8 mouse cellular contexts compared by ENCODE assay signal in the genomic region with DNA sequence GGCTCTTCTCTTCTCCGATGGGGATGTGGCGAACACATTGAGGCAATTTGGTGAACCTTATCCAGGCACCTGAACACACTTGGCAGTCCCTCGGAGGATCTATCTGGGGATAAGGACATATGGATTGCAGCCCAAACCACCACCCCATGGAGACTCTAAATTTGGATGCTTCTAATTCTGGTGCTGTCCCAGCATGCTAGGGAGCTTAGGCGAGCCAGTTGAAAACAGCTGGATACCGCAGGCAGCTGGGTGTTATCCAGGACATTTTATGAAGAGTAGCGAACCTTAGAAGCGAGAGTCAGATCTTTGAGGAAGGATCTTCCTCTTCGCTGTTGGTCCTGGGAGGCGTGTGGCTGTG. TPM values are rescaled to one million over a fixed set of nuclear protein-coding genes. Genes with fewer than 3 reads are reported as not detected.
DNase-seq lines count a peak whose midpoint lies in the region; ATAC-seq lines count a peak whose summit lies in the region.

No protein-coding gene starts in this region.

- peak overlapping the region; percentile 54; the same call in 1 of the 2 replicates for H3K4me2 ChIP-seq in liver, embryonic 11.5 days
- peak overlapping the region; percentile 67 for H3K4me2 ChIP-seq in forebrain, embryonic 13.5 days
- peak overlapping the region; percentile 58 for H3K4me2 ChIP-seq in hindbrain, embryonic 12.5 days (replicated peaks)

- ATAC-seq in liver, embryonic 11.5 days (replicated peaks; ENCODE audit: low FRiP score) = no peak
- ATAC-seq in forebrain, embryonic 13.5 days = no peak
- no peak for ATAC-seq in hindbrain, embryonic 12.5 days (ENCODE audit: low FRiP score)

- H3K9ac ChIP-seq in liver, embryonic 11.5 days (ENCODE audit: low read depth, low read length) = no peak overlapping the region
- H3K9ac ChIP-seq in forebrain, embryonic 13.5 days = peak overlapping the region; percentile 68; the same call in 1 of the 2 replicates
- no peak overlapping the region for H3K9ac ChIP-seq in hindbrain, embryonic 12.5 days

- no peaks in the 10 kb centered on the region for H3K4me1 ChIP-seq in liver, embryonic 11.5 days (replicated peaks; ENCODE audit: control insufficient read depth, insufficient read depth, low read length)
- H3K4me1 ChIP-seq in forebrain, embryonic 13.5 days = peaks cover 72% of the 10 kb centered on the region
- peaks cover 83% of the 10 kb centered on the region for H3K4me1 ChIP-seq in hindbrain, embryonic 12.5 days

- no peaks in the 10 kb centered on the region; the same call in 1 of the 2 replicates for H3K36me3 ChIP-seq in liver, embryonic 11.5 days (ENCODE audit: control insufficient read depth, insufficient read depth, low read length)
- H3K36me3 ChIP-seq in forebrain, embryonic 13.5 days (ENCODE audit: poor library complexity, severe bottlenecking) = 0 out of 2 replicates have a peak, but pooled peaks cover 4% of the 10 kb centered on the region
- H3K36me3 ChIP-seq in hindbrain, embryonic 12.5 days = peaks cover 6% of the 10 kb centered on the region

- WGBS in liver, embryonic 11.5 days = 77% methylated on average over 9 of the region's 9 CpGs
- 59% methylated on average over 9 of the region's 9 CpGs for WGBS in forebrain, embryonic 13.5 days
- WGBS in hindbrain, embryonic 12.5 days = 61% methylated on average over 9 of the region's 9 CpGs

- no peak overlapping the region for H3K27ac ChIP-seq in liver, embryonic 11.5 days (ENCODE audit: low read depth, low read length)
- peak overlapping the region; percentile 91 for H3K27ac ChIP-seq in forebrain, embryonic 13.5 days
- peak overlapping the region; percentile 74 for H3K27ac ChIP-seq in hindbrain, embryonic 12.5 days

- peaks cover 14% of the 10 kb centered on the region for H3K27me3 ChIP-seq in liver, embryonic 11.5 days (replicated peaks; ENCODE audit: control insufficient read depth, insufficient read depth, low read length)
- no peaks in the 10 kb centered on the region for H3K27me3 ChIP-seq in forebrain, embryonic 13.5 days
- H3K27me3 ChIP-seq in hindbrain, embryonic 12.5 days = no peaks in the 10 kb centered on the region

- no peak for DNase-seq in liver, embryonic 11.5 days (ENCODE audit: low spot score)
- DNase-seq in liver = no peak
- peak; percentile 72 for DNase-seq in skeletal muscle tissue, adult 2 months (ENCODE audit: low read depth, low spot score)
- no peak for DNase-seq in left cerebral cortex, adult 9 months (ENCODE audit: low spot score in 2 of 2)
- DNase-seq in thymus, postnatal 4 days = no peak
- DNase-seq in embryo, embryonic 9.5 days (ENCODE audit: extremely low spot score) = no peak

- H3K9me3 ChIP-seq in liver, embryonic 11.5 days (ENCODE audit: control insufficient read depth, low read length) = no peaks in the 10 kb centered on the region
- H3K9me3 ChIP-seq in forebrain, embryonic 13.5 days (replicated peaks) = no peaks in the 10 kb centered on the region
- H3K9me3 ChIP-seq in hindbrain, embryonic 12.5 days (replicated peaks) = no peaks in the 10 kb centered on the region

- no peak overlapping the region for H3K4me3 ChIP-seq in liver, embryonic 11.5 days (ENCODE audit: low read depth, low read length)
- H3K4me3 ChIP-seq in forebrain, embryonic 13.5 days = peak overlapping the region; percentile 60
- H3K4me3 ChIP-seq in hindbrain, embryonic 12.5 days = peak overlapping the region; percentile 4; the same call in 1 of the 2 replicates

RNA-seq across cellular contexts. Expression of gene Ackr3, which starts 4.7 kb away (rescaled TPM):
- 22.3 and 22.8 TPM in 2 replicates for polyA plus RNA-seq in liver, embryonic 11.5 days (2014; fragmentation: Nextera tagmentation; extraction: Ambion mirVana)
- 28.5 and 29.1 TPM in 2 replicates for polyA plus RNA-seq in forebrain, embryonic 13.5 days (2015; fragmentation: Nextera tagmentation; extraction: Ambion mirVana)
- 26.9 and 27.6 TPM in 2 replicates for polyA plus RNA-seq in hindbrain, embryonic 12.5 days (2016; fragmentation: Nextera tagmentation; extraction: Ambion mirVana)

RNA-seq across cellular contexts. Expression of gene Iqca, which starts 55.3 kb away (rescaled TPM):
- not detected in 2 replicates for polyA plus RNA-seq in liver, embryonic 11.5 days (2014; fragmentation: Nextera tagmentation; extraction: Ambion mirVana)
- polyA plus RNA-seq in forebrain, embryonic 13.5 days (2015; fragmentation: Nextera tagmentation; extraction: Ambion mirVana) = 0.62 and 0.93 TPM in 2 replicates
- 0.84 and 1.3 TPM in 2 replicates for polyA plus RNA-seq in hindbrain, embryonic 12.5 days (2016; fragmentation: Nextera tagmentation; extraction: Ambion mirVana)
